Mouse (Mus musculus) heart, embryonic 13.5 days (tissue): ENCODE measurements around the gene Mcm8. TPM values are rescaled to one million over a fixed set of nuclear protein-coding genes. Genes with fewer than 3 reads are reported as not detected.

ENCODE experiments used
- ATAC-seq: fragments of 200-750 bp; cut with Nextera tagmentation; 2 replicates; pipeline ENCODE4 v1.8.0; 2017; ENCODE audit warnings: moderate TSS enrichment; ENCODE audit not compliant: insufficient number of reproducible peaks, low FRiP score, low TSS enrichment; ENCODE audit errors: extremely low read depth
- H3K27ac ChIP-seq: fragments of 300-500 bp; sonication (generic); replicated peaks from 2 replicates; pipeline ENCODE4 v1.5.1; 2015; ENCODE audit warnings: moderate library complexity, mild to moderate bottlenecking, inconsistent platforms
- H3K27me3 ChIP-seq: fragments of 300-500 bp; sonication (generic); replicated peaks from 2 replicates; pipeline ENCODE4 v1.6.1; 2015; ENCODE audit warnings: mild to moderate bottlenecking, inconsistent platforms
- H3K36me3 ChIP-seq: fragments of 300-500 bp; sonication (generic); 2 replicates; pipeline ENCODE4 v1.6.1; 2015; ENCODE audit warnings: mild to moderate bottlenecking, inconsistent platforms
- H3K4me1 ChIP-seq: fragments of 300-500 bp; sonication (generic); 2 replicates; pipeline ENCODE4 v1.6.1; 2015; ENCODE audit warnings: inconsistent platforms
- H3K4me2 ChIP-seq: fragments of 300-500 bp; sonication (generic); 2 replicates; pipeline ENCODE4 v1.6.1; 2015; ENCODE audit warnings: inconsistent platforms, mild to moderate bottlenecking, moderate library complexity
- H3K4me3 ChIP-seq: fragments of 300-500 bp; sonication (generic); 2 replicates; pipeline ENCODE4 v1.5.1; 2015; ENCODE audit warnings: moderate library complexity, mild to moderate bottlenecking, inconsistent platforms
- H3K9ac ChIP-seq: fragments of 300-500 bp; sonication (generic); 2 replicates; pipeline ENCODE4 v1.6.1; 2015; ENCODE audit warnings: inconsistent platforms, mild to moderate bottlenecking, moderate library complexity
- H3K9me3 ChIP-seq: fragments of 300-500 bp; sonication (generic); 2 replicates; pipeline ENCODE4 v1.6.1; 2016; ENCODE audit warnings: inconsistent platforms
- WGBS: fragments of 180-500 bp; shearing (Covaris S2); methylation state at CpG from one replicate; pipeline ENCODE4 v1.1.7; 2015; ENCODE audit warnings: mixed read lengths; 5-methylcytosine and 5-hydroxymethylcytosine counted together
- polyA plus RNA-seq: library from polyadenylated mRNA; unstranded; fragments of >200 nt; fragmentation: Nextera tagmentation; extraction: Ambion mirVana; gene quantifications from 2 replicates; pipeline ENCODE4 v1.2.1, GENCODE M21; 2015

Mcm8 gene
- polyA plus RNA-seq, 1 experiment from 2014 or later: 10.4 TPM

DNA sequence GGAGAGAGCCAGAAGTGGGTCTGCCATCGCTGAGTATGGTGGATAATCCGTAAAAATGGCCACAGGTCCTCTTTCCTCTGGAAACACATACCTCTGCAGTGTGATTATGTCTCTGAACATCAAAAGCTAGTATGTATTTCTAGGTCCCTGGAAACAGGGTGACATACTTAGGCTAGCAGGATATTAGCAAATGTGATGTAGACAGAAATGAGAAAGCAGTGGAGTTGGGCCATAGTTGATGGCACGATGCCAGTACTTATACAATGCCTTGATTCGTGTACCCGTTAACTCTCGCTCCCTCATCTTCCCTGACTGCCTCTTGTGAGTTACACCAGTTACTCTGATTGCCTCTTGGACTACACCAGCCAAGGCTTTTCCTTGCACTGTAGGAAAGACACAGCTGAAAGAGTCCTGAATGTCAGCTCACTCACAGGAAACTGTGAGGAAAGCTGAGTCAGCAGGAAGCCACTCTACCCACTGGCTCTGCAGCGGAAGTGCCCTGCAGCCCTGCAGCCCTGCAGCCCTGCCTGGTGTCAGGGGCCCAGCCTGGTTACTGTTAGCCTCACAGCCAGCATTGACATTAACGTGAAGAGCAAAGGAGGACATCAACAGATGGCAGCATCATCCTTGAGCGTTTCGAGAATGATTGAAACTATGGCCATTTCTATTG, 57.9 kb downstream of the Mcm8 start:
- no peaks in the 10 kb centered on the region for H3K36me3 ChIP-seq
- peaks cover 1% of the 10 kb centered on the region; the same call in 1 of the 2 replicates for H3K4me1 ChIP-seq
- 76% methylated on average over 10 of the region's 10 CpGs for WGBS
- no peak overlapping the region for H3K27ac ChIP-seq
- peaks cover 23% of the 10 kb centered on the region for H3K27me3 ChIP-seq
- no peaks in the 10 kb centered on the region for H3K9me3 ChIP-seq
- no peak overlapping the region for H3K4me2 ChIP-seq
- ATAC-seq: no peak
- no peak overlapping the region for H3K9ac ChIP-seq
- no peak overlapping the region for H3K4me3 ChIP-seq

DNA sequence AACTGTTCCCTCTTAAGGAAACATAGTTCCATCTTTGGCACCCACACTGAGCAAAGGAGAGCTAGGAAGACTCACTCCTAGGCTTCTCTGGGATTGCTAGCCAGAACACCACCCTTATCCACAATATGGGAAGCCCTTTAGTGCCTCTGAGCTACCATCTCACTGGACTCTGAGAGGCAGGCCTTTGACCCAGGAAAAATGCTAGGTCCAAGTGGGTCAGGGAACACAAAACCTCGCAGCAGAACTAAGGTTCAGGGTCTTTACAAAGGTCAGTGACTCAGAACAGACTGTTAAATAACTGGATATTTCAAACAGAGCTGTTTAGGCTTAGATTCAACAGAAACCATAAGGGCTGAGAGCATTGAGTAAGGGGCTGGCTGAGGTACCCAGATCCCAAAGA, 61.0 kb downstream of the Mcm8 start:
- 64% methylated on average over 1 of the region's 1 CpGs for WGBS
- Histone ChIP-seq H3K9me3 (no peaks in the 10 kb centered on the region), H3K27me3 (peaks cover 55% of the 10 kb centered on the region), H3K27ac (no peak overlapping the region), H3K4me3 (no peak overlapping the region), H3K9ac (no peak overlapping the region), H3K4me2 (no peak overlapping the region), H3K4me1 (peaks cover 24% of the 10 kb centered on the region), H3K36me3 (no peaks in the 10 kb centered on the region)
- ATAC-seq: no peak

DNA sequence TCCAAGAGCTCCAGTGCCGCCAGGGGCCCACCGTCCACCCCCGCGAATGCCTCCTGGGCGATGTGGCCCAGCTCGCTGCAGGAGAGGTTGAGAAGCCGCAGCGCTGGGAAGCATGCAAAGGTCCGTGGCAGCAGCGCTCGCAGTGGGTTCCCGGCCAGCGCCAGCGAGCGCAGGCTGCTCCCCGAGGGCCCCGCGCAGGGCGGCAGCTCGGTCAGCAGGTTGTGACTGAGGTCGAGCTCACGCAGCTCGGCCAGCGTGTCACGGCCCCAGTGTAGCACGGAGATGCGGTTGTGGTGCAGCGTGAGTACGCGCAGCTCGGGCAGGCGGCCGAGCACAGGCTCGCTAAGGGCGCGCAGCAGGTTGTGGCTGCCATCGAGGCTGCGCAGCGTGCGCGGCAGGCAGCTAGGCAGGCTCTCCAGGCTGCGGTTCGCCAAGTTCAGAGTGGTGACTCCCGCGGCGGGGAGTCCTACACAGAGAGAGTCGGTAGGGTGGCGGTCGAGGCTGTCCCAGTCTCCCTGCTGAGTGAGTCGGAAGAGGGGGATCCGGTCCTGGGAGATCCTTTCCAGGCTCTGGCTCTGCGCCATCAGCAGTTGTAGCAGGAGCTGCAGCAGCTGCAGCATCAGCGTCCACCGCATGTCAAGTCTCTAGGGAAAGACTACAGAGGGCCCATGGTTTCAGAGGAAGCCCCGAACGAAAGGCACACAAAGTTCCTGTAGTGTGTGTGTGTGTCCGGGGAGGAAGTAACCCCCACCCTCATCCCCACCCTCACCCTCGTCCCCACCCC, 63.5 kb downstream of the Mcm8 start:
- Histone ChIP-seq H3K36me3 (no peaks in the 10 kb centered on the region), H3K9me3 (no peaks in the 10 kb centered on the region), H3K27ac (no peak overlapping the region), H3K4me2 (peak overlapping the region; percentile 93), H3K9ac (peak overlapping the region; percentile 76), H3K4me1 (peaks cover 26% of the 10 kb centered on the region), H3K27me3 (peaks cover 56% of the 10 kb centered on the region), H3K4me3 (peak overlapping the region; percentile 62)
- WGBS: under 1% methylated on average over 58 of the region's 58 CpGs
- 0 out of 2 replicates have a peak, but pooled peaks have one; percentile 47 for ATAC-seq

DNA sequence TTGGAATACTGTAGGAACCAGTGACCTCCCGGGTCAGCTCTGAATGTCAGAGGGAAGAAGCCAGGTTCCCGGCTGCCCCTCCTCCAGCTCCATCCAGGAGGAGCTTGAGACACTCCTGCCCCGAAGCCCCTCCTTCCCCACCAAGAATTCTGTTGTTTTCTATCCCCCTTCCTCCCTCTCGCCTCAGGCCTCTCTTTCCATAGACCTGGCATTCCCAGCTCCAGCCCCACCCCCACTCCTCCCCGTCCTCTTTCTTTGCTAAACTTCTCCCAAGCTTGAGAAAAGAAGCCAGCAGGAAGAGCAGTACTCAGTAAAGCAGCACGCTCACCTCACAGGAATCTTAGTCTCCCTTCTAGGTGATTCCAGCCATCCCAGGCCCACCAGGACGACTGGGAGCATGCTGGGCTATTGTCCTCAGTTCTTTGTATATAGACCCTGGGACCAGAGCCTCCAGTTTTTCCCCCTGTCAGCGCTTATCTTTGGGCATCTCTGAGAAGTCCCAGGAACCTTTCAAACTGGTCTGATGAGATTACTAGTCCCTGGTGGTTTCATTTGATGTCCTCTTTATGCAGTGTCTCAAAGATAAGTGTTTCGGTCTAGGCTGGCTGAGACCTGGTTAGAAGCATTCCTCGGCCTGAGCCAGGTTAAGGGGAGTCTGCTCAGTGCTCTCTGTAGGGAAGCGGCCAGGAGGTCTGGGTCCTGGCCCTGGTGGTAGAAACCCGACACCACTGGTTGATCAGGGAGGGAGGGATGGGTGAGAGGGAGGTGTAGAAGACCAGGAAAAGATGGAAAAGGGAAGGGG, 65.1 kb downstream of the Mcm8 start, which contains the start of gene Lrrn4:
Gene Lrrn4, minus strand, starts transcription at position 48 of the 802 bp plus-strand sequence.
- ATAC-seq: no peak
- Histone ChIP-seq H3K9me3 (no peaks in the 10 kb centered on the region), H3K27me3 (peaks cover 60% of the 10 kb centered on the region), H3K9ac (peak within 1 kb of the TSS; percentile 76), H3K36me3 (no peaks in the 10 kb centered on the region), H3K4me1 (peaks cover 30% of the 10 kb centered on the region), H3K4me3 (peak within 1 kb of the TSS; percentile 62), H3K27ac (0 out of 2 replicates have a peak within 1 kb of the TSS, but pooled peaks have one; percentile 5), H3K4me2 (peak within 1 kb of the TSS; percentile 93)
- 13% methylated on average over 12 of the region's 12 CpGs for WGBS

DNA sequence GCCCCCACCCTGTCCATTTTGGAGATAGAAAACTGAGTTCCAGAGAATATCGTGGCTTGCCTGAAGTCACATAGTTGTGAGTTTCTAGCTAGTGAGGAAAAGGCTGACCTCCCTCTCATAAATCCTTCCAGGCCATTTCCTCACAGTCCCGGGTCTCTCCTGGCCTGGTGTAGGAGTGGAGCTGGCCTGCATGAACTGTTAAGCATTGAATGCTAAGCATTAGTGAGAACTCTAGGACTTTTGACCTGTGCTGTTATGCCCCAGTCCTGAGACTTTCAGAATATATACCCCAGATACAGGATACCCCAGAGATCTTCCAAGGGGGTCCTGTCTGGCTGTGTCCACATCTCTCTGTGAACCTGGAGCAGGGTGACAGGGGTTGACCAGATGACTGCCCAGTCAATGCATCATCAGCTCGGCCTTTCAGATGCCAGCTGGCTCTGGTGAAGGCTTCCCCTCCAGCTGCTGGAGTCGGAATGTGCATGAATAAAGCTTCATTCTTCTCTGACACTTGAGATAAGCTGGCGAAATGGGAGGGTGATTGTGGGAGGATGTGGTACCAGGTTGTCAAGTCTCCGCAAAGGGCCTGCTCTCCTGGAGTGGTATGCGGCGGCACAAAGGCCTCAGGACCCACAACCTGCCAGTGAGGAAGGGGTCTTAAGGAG, 68.5 kb downstream of the Mcm8 start:
- 30% methylated on average over 8 of the region's 8 CpGs for WGBS
- Histone ChIP-seq H3K36me3 (no peaks in the 10 kb centered on the region), H3K4me3 (no peak overlapping the region), H3K27ac (0 out of 2 replicates have a peak overlapping the region, but pooled peaks have one; percentile 28), H3K9ac (no peak overlapping the region), H3K4me1 (peaks cover 23% of the 10 kb centered on the region), H3K9me3 (no peaks in the 10 kb centered on the region), H3K4me2 (no peak overlapping the region), H3K27me3 (peaks cover 30% of the 10 kb centered on the region)
- no peak for ATAC-seq

DNA sequence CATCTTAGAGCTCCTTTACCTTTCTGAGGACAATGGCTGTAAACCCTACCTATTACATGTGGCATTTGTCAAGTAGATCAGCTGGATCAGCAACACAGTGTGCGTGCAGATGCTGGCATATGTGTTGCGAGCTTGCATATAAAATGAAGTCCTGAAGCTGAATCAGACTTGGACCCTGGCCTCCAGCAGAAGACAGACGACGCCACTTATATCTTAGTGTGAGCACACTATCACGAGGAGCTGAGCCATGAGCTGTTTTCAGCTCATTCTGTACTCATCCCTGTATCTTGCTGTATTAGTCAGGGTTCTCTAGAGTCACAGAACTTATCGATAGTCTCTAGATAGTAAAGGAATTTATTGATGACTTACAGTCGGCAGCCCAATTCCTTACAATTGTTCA, 69.4 kb downstream of the Mcm8 start:
- peaks cover 18% of the 10 kb centered on the region for H3K4me1 ChIP-seq
- peaks cover 21% of the 10 kb centered on the region for H3K27me3 ChIP-seq
- no peak overlapping the region for H3K9ac ChIP-seq
- 0 out of 2 replicates have a peak overlapping the region, but pooled peaks have one; percentile 28 for H3K27ac ChIP-seq
- H3K4me2 ChIP-seq: no peak overlapping the region
- H3K36me3 ChIP-seq: no peaks in the 10 kb centered on the region
- H3K4me3 ChIP-seq: no peak overlapping the region
- no peaks in the 10 kb centered on the region for H3K9me3 ChIP-seq
- WGBS: 66% methylated on average over 7 of the region's 7 CpGs
- no peak for ATAC-seq

Other genes starting within 250 kb of the Mcm8 start
- gene Gpcpd1, start 228.4 kb upstream of the Mcm8 start, polyA plus RNA-seq: 31.6 and 31.7 TPM in 2 replicates
- 13.4 and 14.9 TPM in 2 replicates for gene Shld1, start 129.2 kb upstream of the Mcm8 start, polyA plus RNA-seq
- gene Chgb, start 34.9 kb upstream of the Mcm8 start, polyA plus RNA-seq: 0.53 and 1.4 TPM in 2 replicates
- 19.3 and 20.1 TPM in 2 replicates for gene Trmt6, start 86 bp upstream of the Mcm8 start, polyA plus RNA-seq
- gene Crls1, start 30.5 kb downstream of the Mcm8 start, polyA plus RNA-seq: 9.0 and 9.8 TPM in 2 replicates
- 12.7 and 18.3 TPM in 2 replicates for gene Lrrn4, start 64.8 kb downstream of the Mcm8 start, polyA plus RNA-seq
- 0.13 and 0.88 TPM in 2 replicates for gene Fermt1, start 129.8 kb downstream of the Mcm8 start, polyA plus RNA-seq